Mouse (Mus musculus) liver, embryonic 15.5 days (tissue): ENCODE results near the gene Nebl. TPM values are rescaled to one million over a fixed set of nuclear protein-coding genes. Genes with fewer than 3 reads are reported as not detected.
"Not testable (repeated sequence)": the region's sequence is repeated elsewhere in the genome, so short reads cannot be mapped to it uniquely, and the experiment has no call there.

Experiments used
- ATAC-seq: fragments of 200-750 bp; cut with Nextera tagmentation; 2 replicates; pipeline ENCODE4 v1.8.0; 2017; ENCODE audit warnings: moderate number of reproducible peaks, mild to moderate bottlenecking, moderate library complexity; ENCODE audit not compliant: insufficient read depth
- H3K27ac ChIP-seq: fragments of 300-500 bp; sonication (generic); replicated peaks from 2 replicates; pipeline ENCODE4 v1.5.1; 2015; ENCODE audit warnings: mild to moderate bottlenecking, inconsistent platforms
- H3K27me3 ChIP-seq: fragments of 300-500 bp; sonication (generic); 2 replicates; pipeline ENCODE4 v1.6.1; 2015; ENCODE audit warnings: mild to moderate bottlenecking, inconsistent platforms
- H3K36me3 ChIP-seq: fragments of 300-500 bp; sonication (generic); replicated peaks from 2 replicates; pipeline ENCODE4 v1.6.1; 2015; ENCODE audit warnings: moderate library complexity, mild to moderate bottlenecking, inconsistent platforms
- H3K4me1 ChIP-seq: fragments of 300-500 bp; sonication (generic); replicated peaks from 2 replicates; pipeline ENCODE4 v1.6.1; 2015; ENCODE audit warnings: inconsistent platforms
- H3K4me2 ChIP-seq: fragments of 300-500 bp; sonication (generic); 2 replicates; pipeline ENCODE4 v1.6.1; 2015; ENCODE audit warnings: moderate library complexity, mild to moderate bottlenecking, inconsistent platforms
- H3K4me3 ChIP-seq: fragments of 300-500 bp; sonication (generic); replicated peaks from 2 replicates; pipeline ENCODE4 v1.5.1; 2015; ENCODE audit warnings: mild to moderate bottlenecking, inconsistent platforms
- H3K9ac ChIP-seq: fragments of 300-500 bp; sonication (generic); 2 replicates; pipeline ENCODE4 v1.6.1; 2015; ENCODE audit warnings: moderate library complexity, mild to moderate bottlenecking, inconsistent platforms
- H3K9me3 ChIP-seq: fragments of 300-500 bp; sonication (generic); replicated peaks from 2 replicates; pipeline ENCODE4 v1.6.1; 2016; ENCODE audit warnings: inconsistent platforms
- WGBS: fragments of 180-500 bp; shearing (Covaris S2); methylation state at CpG from one replicate; pipeline ENCODE4 v1.1.7; 2015; ENCODE audit warnings: mixed read lengths; ENCODE audit not compliant: insufficient replicate concordance; 5-methylcytosine and 5-hydroxymethylcytosine counted together
- microRNA-seq: library from miRNA; unstranded; fragments of <30 nt; microRNA quantifications from one replicate; pipeline ENCODE4, GENCODE M21; 2016
- polyA plus RNA-seq: library from polyadenylated mRNA; unstranded; fragments of >200 nt; fragmentation: Nextera tagmentation; extraction: Ambion mirVana; gene quantifications from 2 replicates; pipeline ENCODE4 v1.2.1, GENCODE M21; 2015

The Nebl gene
- polyA plus RNA-seq, 1 experiment from 2014 or later = 0.30 TPM

- WGBS = 71% methylated on average over 1 of the region's 1 CpGs
- H3K9me3 ChIP-seq = no peaks in the 10 kb centered on the region
- H3K27ac ChIP-seq = no peak overlapping the region
- no peaks in the 10 kb centered on the region for H3K4me1 ChIP-seq
- no peaks in the 10 kb centered on the region for H3K36me3 ChIP-seq
- H3K9ac ChIP-seq = no peak overlapping the region
- H3K27me3 ChIP-seq = no peaks in the 10 kb centered on the region
- no peak overlapping the region for H3K4me3 ChIP-seq
- no peak for ATAC-seq
- H3K4me2 ChIP-seq = no peak overlapping the region
Observed at GRCm38 (mm10) chr2:17326590-17326989, 404.7 kb downstream of the Nebl start.

- H3K9me3 ChIP-seq = no peaks in the 10 kb centered on the region
- H3K36me3 ChIP-seq = no peaks in the 10 kb centered on the region
- no peaks in the 10 kb centered on the region for H3K4me1 ChIP-seq
- ATAC-seq = no peak
- H3K4me3 ChIP-seq = no peak overlapping the region
- 69% methylated on average over 5 of the region's 5 CpGs for WGBS
- no peak overlapping the region for H3K27ac ChIP-seq
- no peak overlapping the region for H3K9ac ChIP-seq
- H3K4me2 ChIP-seq = no peak overlapping the region
- no peaks in the 10 kb centered on the region for H3K27me3 ChIP-seq
Observed at GRCm38 (mm10) chr2:17316850-17317249, 414.4 kb downstream of the Nebl start.

GRCm38 (mm10) chr2:17301379-17301778 is 429.9 kb downstream of the Nebl start:
- no peaks in the 10 kb centered on the region for H3K4me1 ChIP-seq
- H3K9ac ChIP-seq = no peak overlapping the region
- H3K4me2 ChIP-seq = no peak overlapping the region
- no peaks in the 10 kb centered on the region for H3K36me3 ChIP-seq
- ATAC-seq = no peak
- H3K27ac ChIP-seq = no peak overlapping the region
- H3K9me3 ChIP-seq = no peaks in the 10 kb centered on the region
- no peak overlapping the region for H3K4me3 ChIP-seq
- H3K27me3 ChIP-seq = no peaks in the 10 kb centered on the region

DNA sequence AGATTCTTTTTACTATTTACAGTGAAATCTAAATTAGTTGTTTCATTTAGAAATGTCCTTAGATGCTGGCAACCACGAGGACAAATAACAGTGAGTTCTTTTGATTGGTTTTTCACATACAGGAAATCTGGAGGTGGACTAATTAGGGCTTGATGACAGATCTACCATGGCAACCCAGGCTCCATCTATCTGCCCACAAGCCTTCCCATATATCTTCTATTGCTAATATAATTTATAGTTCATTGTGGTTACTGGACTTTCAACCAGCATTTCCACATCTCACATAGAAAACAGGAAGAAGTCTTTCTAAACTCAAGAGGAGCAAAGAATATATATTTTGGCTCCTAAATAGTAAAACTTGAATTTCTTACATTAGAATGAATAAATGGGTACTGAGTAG is 433.8 kb downstream of the Nebl start:
- H3K27ac ChIP-seq = no peak overlapping the region
- WGBS = 28% methylated on average over 1 of the region's 1 CpGs
- no peaks in the 10 kb centered on the region for H3K9me3 ChIP-seq
- no peaks in the 10 kb centered on the region for H3K4me1 ChIP-seq
- no peak overlapping the region for H3K4me2 ChIP-seq
- no peak overlapping the region for H3K4me3 ChIP-seq
- H3K27me3 ChIP-seq = no peaks in the 10 kb centered on the region
- H3K36me3 ChIP-seq = no peaks in the 10 kb centered on the region
- no peak overlapping the region for H3K9ac ChIP-seq
- no peak for ATAC-seq

DNA sequence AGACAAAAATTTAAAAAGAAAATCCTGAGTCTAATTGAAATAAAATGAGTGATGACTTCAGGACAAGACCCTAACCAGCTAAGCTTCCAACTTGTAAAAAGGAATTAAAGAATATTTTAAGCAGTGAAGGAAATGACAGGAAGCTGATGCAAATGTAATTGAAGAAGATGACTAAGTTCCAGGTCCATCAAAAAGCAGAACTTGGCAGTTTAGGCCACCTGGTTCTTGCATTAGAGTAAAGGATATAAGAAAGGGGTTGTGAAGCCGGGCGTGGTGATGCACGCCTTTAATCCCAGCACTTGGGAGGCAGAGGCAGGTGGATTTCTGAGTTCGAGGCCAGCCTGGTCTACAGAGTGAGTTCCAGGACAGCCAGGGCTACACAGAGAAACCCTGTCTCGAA is 436.0 kb downstream of the Nebl start:
- not testable (repeated sequence) for H3K4me2 ChIP-seq, H3K36me3 ChIP-seq, H3K4me3 ChIP-seq, H3K9me3 ChIP-seq, H3K27me3 ChIP-seq, ATAC-seq, H3K27ac ChIP-seq, H3K9ac ChIP-seq, H3K4me1 ChIP-seq
- 57% methylated on average over 4 of the region's 5 CpGs for WGBS

Small RNAs within 50 kb of the gene (microRNA-seq; reads per million reads assigned to microRNA genes)
- gene Mir6419 = not detected
